Mouse (Mus musculus) midbrain, embryonic 15.5 days (tissue): Measurements from ENCODE around the gene Mrpl38. TPM values are rescaled to one million over a fixed set of nuclear protein-coding genes. Genes with fewer than 3 reads are reported as not detected.
"Not testable (repeated sequence)": the region's sequence is repeated elsewhere in the genome, so short reads cannot be mapped to it uniquely, and the experiment has no call there.

ENCODE experiments used
- ATAC-seq: fragments of 200-750 bp; cut with Nextera tagmentation; replicated peaks from 2 replicates; pipeline ENCODE4 v1.8.0; 2017; ENCODE audit warnings: moderate TSS enrichment
- H3K27ac ChIP-seq: fragments of 300-500 bp; sonication (generic); 2 replicates; pipeline ENCODE4 v1.5.1; 2015; ENCODE audit warnings: mild to moderate bottlenecking, inconsistent platforms
- H3K27me3 ChIP-seq: fragments of 300-500 bp; sonication (generic); replicated peaks from 2 replicates; pipeline ENCODE4 v1.6.1; 2015; ENCODE audit warnings: inconsistent platforms
- H3K36me3 ChIP-seq: fragments of 300-500 bp; sonication (generic); replicated peaks from 2 replicates; pipeline ENCODE4 v1.6.1; 2015; ENCODE audit warnings: inconsistent platforms
- H3K4me1 ChIP-seq: fragments of 300-500 bp; sonication (generic); 2 replicates; pipeline ENCODE4 v1.6.1; 2015; ENCODE audit warnings: inconsistent platforms
- H3K4me2 ChIP-seq: fragments of 300-500 bp; sonication (generic); 2 replicates; pipeline ENCODE4 v1.6.1; 2015; ENCODE audit warnings: inconsistent platforms, mild to moderate bottlenecking, moderate library complexity
- H3K4me3 ChIP-seq: fragments of 300-500 bp; sonication (generic); 2 replicates; pipeline ENCODE4 v1.5.1; 2015; ENCODE audit warnings: mild to moderate bottlenecking, inconsistent platforms
- H3K9ac ChIP-seq: fragments of 300-500 bp; sonication (generic); 2 replicates; pipeline ENCODE4 v1.6.1; 2015; ENCODE audit warnings: mild to moderate bottlenecking, inconsistent platforms
- H3K9me3 ChIP-seq: fragments of 300-500 bp; sonication (generic); 2 replicates; pipeline ENCODE4 v1.6.1; 2016; ENCODE audit warnings: inconsistent platforms
- WGBS: fragments of 180-500 bp; shearing (Covaris S2); methylation state at CpG from one replicate; pipeline ENCODE4 v1.1.7; 2015; ENCODE audit warnings: mixed read lengths; 5-methylcytosine and 5-hydroxymethylcytosine counted together
- polyA plus RNA-seq: library from polyadenylated mRNA; unstranded; fragments of >200 nt; fragmentation: Nextera tagmentation; extraction: Ambion mirVana; gene quantifications from 2 replicates; pipeline ENCODE4 v1.2.1, GENCODE M21; 2015

Mrpl38 gene
- polyA plus RNA-seq, 1 experiment from 2014 or later = 85.1 TPM

DNA sequence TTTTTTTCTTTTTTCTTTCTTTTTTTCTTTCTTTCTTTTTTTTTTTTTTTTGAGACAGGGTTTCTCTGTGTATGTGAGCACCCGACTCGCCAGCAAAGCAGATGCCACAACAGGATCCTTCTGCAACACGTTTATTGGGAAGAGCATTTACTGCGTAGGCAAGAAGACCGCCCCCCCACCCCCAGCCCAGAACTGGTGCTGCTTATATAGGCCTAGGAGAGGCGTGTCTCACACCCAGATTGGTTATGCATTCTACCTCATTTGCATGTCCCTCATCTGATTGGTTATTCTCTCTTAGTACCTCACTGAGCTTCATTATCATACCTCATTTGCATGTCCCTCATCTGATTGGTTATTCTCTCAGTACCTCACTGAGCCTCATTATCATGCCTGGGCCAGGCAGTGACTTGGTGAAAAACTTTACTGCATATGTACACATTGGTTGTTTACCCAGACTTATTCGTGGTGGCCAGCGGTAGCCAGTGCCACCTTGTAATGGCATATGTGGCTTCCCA is 16.9 kb downstream of the Mrpl38 start:
- not testable (repeated sequence) for H3K9ac ChIP-seq, H3K4me1 ChIP-seq, H3K9me3 ChIP-seq, H3K4me3 ChIP-seq, H3K27me3 ChIP-seq, H3K4me2 ChIP-seq, H3K27ac ChIP-seq, H3K36me3 ChIP-seq, ATAC-seq
- 95% methylated on average over 8 of the region's 8 CpGs for WGBS

DNA sequence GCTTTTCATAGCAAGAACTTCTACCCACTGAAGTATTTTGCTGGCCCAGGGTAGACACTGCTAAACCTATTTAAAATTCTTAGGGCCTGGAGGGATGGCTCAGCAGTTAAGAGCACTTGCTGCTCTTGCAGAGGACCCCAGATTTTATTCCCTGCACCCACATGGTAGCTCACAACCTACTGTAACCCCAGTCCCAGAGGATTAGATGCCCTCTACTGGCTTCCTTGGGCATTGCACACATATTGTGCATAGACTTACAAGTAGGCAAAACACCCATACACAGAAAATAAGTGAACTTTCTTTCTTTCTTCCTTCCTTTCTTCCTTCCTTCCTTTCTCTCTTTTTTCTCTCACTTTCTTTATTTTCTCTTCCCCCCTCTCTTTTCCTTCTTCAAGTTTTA is 20.8 kb downstream of the Mrpl38 start:
- no peak for ATAC-seq
- H3K36me3 ChIP-seq = no peaks in the 10 kb centered on the region
- H3K9ac ChIP-seq = no peak overlapping the region
- H3K4me2 ChIP-seq = no peak overlapping the region
- no peak overlapping the region for H3K4me3 ChIP-seq
- H3K9me3 ChIP-seq = no peaks in the 10 kb centered on the region
- no peaks in the 10 kb centered on the region for H3K27me3 ChIP-seq
- no peaks in the 10 kb centered on the region for H3K4me1 ChIP-seq
- H3K27ac ChIP-seq = no peak overlapping the region

DNA sequence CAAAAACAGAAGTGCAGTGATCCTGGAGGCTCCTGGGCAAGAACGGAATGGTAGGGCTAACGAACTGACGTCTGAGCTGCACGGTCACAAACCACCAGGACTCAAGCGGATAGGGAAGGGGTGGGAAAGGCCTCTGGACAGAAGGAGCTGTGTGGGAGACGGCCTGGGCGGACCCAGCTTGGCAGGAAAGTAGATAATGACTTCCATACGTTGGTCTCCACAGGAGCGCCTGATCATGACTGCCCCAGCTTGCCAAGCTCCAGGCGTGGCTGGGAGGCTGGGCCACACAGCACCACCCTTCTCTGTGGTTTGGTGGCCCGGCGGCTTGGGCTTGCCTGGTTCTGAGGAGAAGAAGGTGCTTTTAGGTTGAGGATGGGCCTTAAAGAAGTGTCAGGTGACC is 21.4 kb downstream of the Mrpl38 start:
- WGBS = 82% methylated on average over 12 of the region's 12 CpGs
- no peak for ATAC-seq
- H3K4me3 ChIP-seq = no peak overlapping the region
- no peaks in the 10 kb centered on the region for H3K36me3 ChIP-seq
- H3K27me3 ChIP-seq = peaks cover under 1% of the 10 kb centered on the region; the same call in 1 of the 2 replicates
- no peaks in the 10 kb centered on the region for H3K4me1 ChIP-seq
- H3K27ac ChIP-seq = no peak overlapping the region
- no peak overlapping the region for H3K9ac ChIP-seq
- H3K4me2 ChIP-seq = no peak overlapping the region
- H3K9me3 ChIP-seq = no peaks in the 10 kb centered on the region

DNA sequence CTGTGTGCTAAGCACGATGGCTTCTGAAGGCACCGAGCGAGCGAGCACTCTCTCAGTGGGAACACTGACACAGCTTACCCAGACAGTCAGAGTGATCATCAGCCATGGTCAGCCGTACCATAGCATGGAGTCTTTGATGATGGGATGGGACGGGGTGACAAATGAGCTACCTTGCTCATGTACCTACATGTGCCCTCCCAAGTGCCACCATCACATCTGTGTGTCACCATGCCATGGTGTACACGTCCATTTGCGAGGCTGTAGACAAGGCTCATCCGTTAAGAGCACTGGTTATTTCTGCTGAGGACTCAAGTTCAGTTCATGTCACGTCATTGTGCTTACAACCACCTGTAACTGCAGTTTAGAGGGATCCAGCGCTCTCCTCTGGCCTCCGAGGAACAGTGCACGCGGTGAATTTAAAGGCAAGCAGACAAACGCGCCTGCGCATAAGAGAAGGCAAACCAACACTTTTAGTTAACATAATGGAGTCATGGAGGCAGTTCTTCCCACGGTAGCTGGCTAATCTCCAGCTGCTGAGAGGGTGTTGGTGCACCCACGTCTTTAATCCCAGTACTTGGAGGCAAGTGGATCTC is 27.0 kb downstream of the Mrpl38 start:
- ATAC-seq = no peak
- Histone ChIP-seq H3K4me2 (no peak overlapping the region), H3K27me3 (peaks cover 53% of the 10 kb centered on the region)

DNA sequence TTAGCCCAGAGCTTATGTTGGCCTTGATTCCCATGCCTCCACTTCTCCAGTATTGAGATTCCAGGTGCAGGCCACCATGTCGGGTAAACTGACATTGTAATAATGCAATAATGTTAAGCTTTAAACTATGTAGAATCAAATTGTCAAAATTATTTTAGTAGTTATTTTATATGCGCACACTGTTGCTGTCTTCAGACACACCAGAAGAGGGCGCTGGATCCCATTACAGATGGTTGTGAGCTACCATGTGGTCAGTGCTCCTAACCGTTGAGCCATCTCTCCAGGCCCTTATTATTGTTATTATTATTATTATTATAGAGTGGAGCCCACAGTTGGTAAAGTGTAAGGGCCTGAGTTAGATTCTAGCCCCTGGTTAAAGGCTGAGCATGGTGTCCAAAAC is 27.6 kb downstream of the Mrpl38 start:
- WGBS = 78% methylated on average over 4 of the region's 4 CpGs
- no peak overlapping the region for H3K9ac ChIP-seq
- H3K9me3 ChIP-seq = no peaks in the 10 kb centered on the region
- no peak for ATAC-seq
- no peak overlapping the region for H3K27ac ChIP-seq
- no peak overlapping the region for H3K4me2 ChIP-seq
- H3K4me3 ChIP-seq = no peak overlapping the region
- H3K4me1 ChIP-seq = peaks cover 31% of the 10 kb centered on the region
- H3K36me3 ChIP-seq = no peaks in the 10 kb centered on the region
- H3K27me3 ChIP-seq = peaks cover 58% of the 10 kb centered on the region

More for the DNA sequence above, 27.0 kb downstream of the Mrpl38 start:
- Histone ChIP-seq H3K27ac (no peak overlapping the region), H3K4me3 (no peak overlapping the region), H3K4me1 (peaks cover 26% of the 10 kb centered on the region), H3K9ac (no peak overlapping the region), H3K36me3 (no peaks in the 10 kb centered on the region), H3K9me3 (no peaks in the 10 kb centered on the region)
- WGBS = 81% methylated on average over 19 of the region's 19 CpGs

DNA sequence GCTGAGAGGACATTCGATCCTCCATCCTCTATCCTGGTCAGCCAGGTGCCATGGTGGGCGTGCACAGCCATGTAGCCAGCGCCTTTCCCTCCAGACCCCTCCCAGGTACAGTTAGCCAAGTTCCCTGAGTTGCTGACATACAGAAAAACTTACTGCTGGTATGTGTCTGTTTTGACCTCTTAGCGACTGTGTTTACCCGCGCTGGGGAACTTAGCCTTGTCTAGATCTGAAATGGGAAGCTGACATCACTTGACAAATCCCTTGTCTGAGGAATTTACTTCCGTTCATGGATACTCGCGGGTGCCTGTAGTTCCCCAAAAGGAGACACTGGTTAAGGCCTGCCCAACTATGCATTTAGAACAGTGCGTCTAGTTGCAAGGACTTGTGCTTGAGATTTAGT is 28.1 kb downstream of the Mrpl38 start:
- Histone ChIP-seq H3K27me3 (peaks cover 62% of the 10 kb centered on the region), H3K4me1 (peaks cover 32% of the 10 kb centered on the region), H3K9me3 (no peaks in the 10 kb centered on the region), H3K9ac (no peak overlapping the region), H3K4me3 (peak overlapping the region; percentile 35), H3K36me3 (no peaks in the 10 kb centered on the region), H3K27ac (no peak overlapping the region), H3K4me2 (peak overlapping the region; percentile 49)
- no peak for ATAC-seq
- WGBS = 27% methylated on average over 10 of the region's 10 CpGs

DNA sequence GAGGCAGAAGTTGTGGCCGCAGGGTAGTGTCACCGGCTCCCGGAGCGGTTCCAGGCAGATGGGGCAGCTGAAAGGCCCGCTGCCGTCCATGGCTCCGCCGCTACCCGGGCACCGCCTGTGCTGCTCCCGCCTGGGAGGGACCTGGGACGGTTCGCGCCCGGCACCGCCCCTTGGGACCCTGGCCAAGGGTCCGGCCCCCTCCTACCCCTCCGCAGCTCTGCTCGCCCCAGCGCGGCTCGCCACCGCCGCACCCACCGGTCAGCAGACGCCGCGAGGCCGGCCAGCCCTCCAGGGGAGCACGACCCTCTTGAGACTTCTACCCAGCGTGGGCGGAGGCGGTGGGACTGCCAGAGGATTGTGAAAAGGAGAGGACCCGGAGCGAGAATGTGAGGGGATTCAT is 28.5 kb downstream of the Mrpl38 start:
- H3K36me3 ChIP-seq = no peaks in the 10 kb centered on the region
- H3K4me2 ChIP-seq = peak overlapping the region; percentile 49
- ATAC-seq = peak; percentile 45; the same call in 1 of the 2 replicates
- H3K27me3 ChIP-seq = peaks cover 64% of the 10 kb centered on the region
- H3K4me1 ChIP-seq = peaks cover 32% of the 10 kb centered on the region
- H3K9ac ChIP-seq = no peak overlapping the region
- peak overlapping the region; percentile 35 for H3K4me3 ChIP-seq
- no peaks in the 10 kb centered on the region for H3K9me3 ChIP-seq
- H3K27ac ChIP-seq = no peak overlapping the region
- 2% methylated on average over 35 of the region's 35 CpGs for WGBS

DNA sequence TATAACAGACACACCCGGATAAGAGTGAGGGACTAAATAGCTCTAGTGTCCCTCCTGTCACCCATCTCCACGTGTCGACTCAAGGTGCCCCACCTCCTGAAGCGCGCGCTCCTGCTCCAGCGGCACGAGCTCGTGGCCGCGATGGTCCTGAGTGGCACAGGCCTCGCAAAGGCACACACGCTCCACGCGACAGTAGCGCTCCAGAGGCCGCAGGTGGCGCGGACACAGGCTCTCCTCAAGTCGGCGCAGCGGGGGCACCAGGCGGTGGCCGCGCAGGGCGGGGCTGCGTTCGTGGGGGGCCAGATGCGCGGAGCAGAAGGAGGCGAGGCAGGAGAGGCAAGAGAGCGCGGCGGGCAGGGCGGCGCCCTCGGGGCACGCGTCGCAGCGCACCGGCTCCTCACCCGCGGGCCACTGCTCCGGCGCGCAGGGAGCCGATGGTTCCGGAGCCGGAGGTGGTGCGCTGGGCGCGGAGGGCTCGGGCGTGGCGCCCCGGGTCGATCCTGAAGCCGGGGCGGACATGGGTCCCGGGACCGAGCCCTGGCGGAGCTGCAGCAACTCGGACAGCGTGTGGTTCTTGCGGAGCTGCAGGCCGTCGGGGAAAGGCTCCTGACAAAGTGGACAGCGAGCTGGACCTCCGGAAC is 29.1 kb downstream of the Mrpl38 start:
- H3K4me2 ChIP-seq = peak overlapping the region; percentile 49
- no peaks in the 10 kb centered on the region for H3K9me3 ChIP-seq
- H3K4me3 ChIP-seq = peak overlapping the region; percentile 35
- no peaks in the 10 kb centered on the region for H3K36me3 ChIP-seq
- ATAC-seq = 0 out of 2 replicates have a peak, but pooled peaks have one; percentile 3
- WGBS = 2% methylated on average over 54 of the region's 70 CpGs
- peaks cover 64% of the 10 kb centered on the region for H3K27me3 ChIP-seq
- peaks cover 33% of the 10 kb centered on the region for H3K4me1 ChIP-seq
- H3K27ac ChIP-seq = no peak overlapping the region
- H3K9ac ChIP-seq = no peak overlapping the region

DNA sequence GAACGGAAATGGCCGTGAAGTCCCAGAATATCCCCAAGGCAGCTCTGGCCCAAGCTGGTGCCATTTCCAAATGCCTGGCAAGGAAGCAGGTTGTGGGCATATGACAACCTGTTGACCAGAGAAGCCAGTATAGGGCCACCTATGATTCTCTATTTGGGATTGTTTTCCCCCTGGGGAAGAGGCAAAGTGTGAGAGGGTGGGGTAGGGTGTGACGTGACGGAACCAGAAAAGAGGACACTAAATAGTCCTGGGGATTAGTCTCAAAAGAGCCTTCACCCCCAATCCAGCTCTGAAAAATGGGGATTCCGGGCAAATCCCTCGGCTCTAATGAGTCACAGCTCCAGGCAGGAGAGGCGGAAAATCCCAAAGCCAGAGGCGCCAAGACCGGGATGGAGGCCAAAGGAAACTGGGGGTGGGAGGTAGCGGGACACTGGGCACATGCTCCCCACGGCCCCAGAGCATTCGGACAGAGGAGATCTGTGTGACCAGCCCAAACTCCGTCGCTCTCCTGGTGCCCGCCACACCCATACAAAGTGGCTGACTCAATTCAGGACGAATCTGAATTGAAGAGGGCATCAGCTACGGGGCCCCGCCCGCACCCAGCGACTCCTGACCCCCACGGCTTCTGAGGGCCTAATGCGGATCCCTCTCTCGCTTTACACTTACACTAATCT is 30.1 kb downstream of the Mrpl38 start:
- Histone ChIP-seq H3K9me3 (no peaks in the 10 kb centered on the region), H3K4me2 (peak overlapping the region; percentile 49), H3K4me1 (peaks cover 40% of the 10 kb centered on the region), H3K27me3 (peaks cover 64% of the 10 kb centered on the region), H3K4me3 (peak overlapping the region; percentile 35), H3K27ac (no peak overlapping the region), H3K36me3 (no peaks in the 10 kb centered on the region), H3K9ac (no peak overlapping the region; the same call in 1 of the 2 replicates)
- no peak for ATAC-seq
- 3% methylated on average over 23 of the region's 23 CpGs for WGBS

DNA sequence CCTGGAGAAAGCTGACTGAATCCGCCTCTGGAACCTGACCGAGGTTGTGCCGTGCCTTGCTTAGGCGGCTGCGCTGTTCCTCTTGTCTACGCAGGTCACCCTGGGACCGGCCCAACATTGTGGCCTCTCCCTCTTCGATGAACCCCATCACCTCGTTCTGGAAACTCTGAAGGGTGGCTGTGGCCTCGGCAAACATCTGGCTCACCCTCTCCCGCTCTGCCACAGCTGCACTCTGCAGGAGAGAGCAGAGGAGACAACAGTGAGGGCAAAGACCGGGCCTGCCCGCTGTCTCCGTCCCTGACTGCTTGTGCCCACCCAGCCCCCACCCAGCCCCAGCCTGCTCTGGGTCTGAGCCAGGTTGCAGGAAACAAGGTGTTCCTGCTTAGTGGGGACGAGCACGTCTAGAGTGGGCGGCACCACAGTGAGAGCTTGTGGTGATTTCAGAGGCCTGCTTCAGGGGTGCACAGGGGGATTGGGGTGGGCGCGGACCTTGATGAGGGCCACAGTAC is 30.8 kb downstream of the Mrpl38 start:
- 10% methylated on average over 19 of the region's 19 CpGs for WGBS

DNA sequence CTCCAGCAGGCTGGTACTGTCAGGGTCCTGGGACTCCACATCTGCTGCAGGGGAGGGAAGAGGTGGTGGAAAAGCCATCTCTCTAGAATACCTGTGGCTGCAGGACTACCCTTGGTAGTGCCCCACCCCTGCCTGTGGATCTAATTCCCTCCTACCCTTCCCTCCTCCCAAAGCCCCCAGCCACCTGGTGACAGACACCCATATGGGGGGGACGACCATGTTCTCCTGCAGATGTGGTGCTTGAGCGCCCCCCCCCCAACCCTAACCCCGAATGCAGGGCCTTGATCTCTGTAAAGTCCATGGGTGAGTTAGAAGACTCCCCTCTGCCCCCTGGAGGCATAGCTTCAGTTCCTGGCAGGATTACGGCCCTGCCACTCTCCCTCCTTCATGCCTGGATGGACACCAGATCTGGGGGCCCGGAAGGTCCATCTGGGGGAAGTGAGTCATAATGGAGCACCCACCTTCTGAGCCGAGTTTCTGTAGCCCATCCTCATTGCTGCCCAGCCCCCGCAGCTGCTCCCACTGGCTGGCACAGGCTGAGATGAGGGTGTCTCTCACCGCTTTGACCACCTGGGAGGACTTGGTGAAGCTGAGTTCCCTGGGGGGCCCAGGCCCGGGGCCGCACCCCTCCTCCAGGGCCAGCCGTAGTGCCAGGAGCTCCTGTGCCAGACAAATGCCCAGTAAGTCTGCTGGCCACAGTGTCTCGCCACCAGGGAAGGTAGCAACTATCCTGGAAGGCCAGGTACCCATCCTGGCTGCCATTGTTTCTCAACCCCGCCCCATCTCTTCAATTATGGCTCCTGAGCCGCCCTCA is 31.5 kb downstream of the Mrpl38 start:
- Histone ChIP-seq H3K9me3 (no peaks in the 10 kb centered on the region), H3K4me3 (no peak overlapping the region), H3K9ac (no peak overlapping the region), H3K27ac (no peak overlapping the region), H3K27me3 (peaks cover 62% of the 10 kb centered on the region), H3K4me2 (peak overlapping the region; percentile 49; the same call in 1 of the 2 replicates), H3K4me1 (peaks cover 43% of the 10 kb centered on the region), H3K36me3 (no peaks in the 10 kb centered on the region)
- no peak for ATAC-seq
- 15% methylated on average over 14 of the region's 14 CpGs for WGBS

More for the DNA sequence above, 30.8 kb downstream of the Mrpl38 start:
- H3K4me2 ChIP-seq = peak overlapping the region; percentile 49
- no peaks in the 10 kb centered on the region for H3K9me3 ChIP-seq
- ATAC-seq = no peak
- no peak overlapping the region for H3K4me3 ChIP-seq
- no peak overlapping the region for H3K27ac ChIP-seq
- no peak overlapping the region for H3K9ac ChIP-seq
- H3K27me3 ChIP-seq = peaks cover 64% of the 10 kb centered on the region
- H3K4me1 ChIP-seq = peaks cover 40% of the 10 kb centered on the region
- no peaks in the 10 kb centered on the region for H3K36me3 ChIP-seq
